Mouse (Mus musculus): ENCODE results near the gene Sept5.

The Sept5 gene

GRCm38 (mm10) chr16:18581623-18582205 lies 48.0 kb downstream of the Sept5 start:
- no peak for DNase-seq

GRCm38 (mm10) chr16:18581050-18581622 lies 48.6 kb downstream of the Sept5 start:
- no peak for DNase-seq

DNA sequence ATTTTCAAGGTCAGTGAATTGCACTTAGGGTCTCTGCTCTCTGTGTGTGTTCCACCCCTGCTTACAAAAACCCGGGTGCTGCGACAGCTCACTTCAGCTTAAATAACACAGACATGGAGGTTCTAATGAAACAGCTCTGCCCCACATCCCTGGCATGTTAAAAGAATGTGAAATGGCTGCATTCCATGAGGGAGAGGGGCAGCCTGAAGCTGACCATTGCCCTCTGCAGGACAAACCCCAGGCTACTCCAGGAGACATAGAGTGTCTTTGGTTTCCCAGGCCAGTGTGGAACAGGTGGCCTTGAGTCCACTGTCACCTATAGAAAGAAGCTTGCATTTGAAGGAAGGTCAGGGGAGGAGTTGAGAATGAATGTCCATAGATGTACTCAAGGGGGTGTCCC lies 49.4 kb downstream of the Sept5 start:
- DNase-seq = no peak

- DNase-seq = no peak
Observed at GRCm38 (mm10) chr16:18577599-18578160, 52.1 kb downstream of the Sept5 start.

- no peak for DNase-seq
Observed at GRCm38 (mm10) chr16:18577071-18577470, 52.7 kb downstream of the Sept5 start.

- no peak for DNase-seq
Observed at GRCm38 (mm10) chr16:18574196-18574595, 55.6 kb downstream of the Sept5 start.

Data from right cerebral cortex, postnatal 14 days (tissue).